Mouse (Mus musculus): ENCODE data around the gene Ptprs.
A peak's percentile ranks its signal among the peaks of the same experiment; 100 is the strongest.

Ptprs gene

DNA sequence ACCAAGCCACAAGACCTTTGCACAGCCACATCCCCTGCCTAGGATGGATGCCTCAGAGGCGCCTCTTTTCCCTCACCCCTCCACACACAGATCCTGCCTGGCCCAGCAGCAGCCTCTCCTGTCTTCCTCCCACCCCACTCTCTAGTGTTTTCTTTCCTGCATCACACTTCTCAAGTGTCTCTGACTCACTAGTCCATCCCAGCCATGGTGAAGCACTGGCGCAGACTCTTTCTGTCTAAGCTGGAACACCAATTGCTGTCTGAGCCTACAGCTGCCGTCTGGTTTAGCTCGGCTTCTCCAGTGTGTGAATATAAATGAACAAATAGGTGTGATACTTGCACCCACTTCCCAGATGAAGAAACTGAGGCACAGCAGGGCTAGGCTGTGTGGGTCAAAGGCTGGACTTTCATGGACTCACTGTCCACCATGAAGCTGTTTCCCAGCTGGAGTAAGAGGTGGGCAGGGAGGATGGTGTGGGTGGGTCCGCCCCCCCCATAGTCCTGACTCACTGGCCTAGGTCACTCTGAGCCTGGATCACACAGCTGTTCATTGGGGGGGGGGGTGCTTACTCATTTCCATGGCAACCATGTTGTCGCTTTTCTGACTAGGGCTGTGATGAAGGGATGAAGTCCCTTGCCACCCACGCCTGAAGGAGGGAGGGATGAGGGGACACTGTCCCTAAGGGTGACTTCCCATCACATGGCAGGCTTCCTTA is 14.3 kb upstream of the Ptprs start:
- peak; percentile 48 for DNase-seq (ENCODE audit: low read depth, low spot score)

DNA sequence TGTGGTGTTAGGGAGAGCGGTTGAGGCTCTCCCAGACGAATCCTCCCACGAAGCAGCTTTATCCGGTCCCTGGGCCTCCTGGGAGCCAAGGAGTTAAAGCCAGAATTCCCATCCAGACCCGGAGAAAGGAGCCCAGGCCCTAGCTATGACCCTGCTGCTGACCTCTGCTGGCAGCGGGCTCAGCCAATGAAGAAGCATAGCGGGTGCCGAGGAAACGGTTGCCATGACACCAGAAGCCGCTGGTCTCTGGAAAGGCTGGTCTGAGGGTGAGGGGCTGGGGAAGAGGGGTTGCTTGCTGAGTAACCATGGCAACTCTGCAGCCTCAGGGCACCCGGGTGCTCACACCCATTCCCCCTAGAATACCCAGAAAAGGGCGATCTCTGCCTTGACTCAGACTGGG is 11.7 kb upstream of the Ptprs start:
- DNase-seq (ENCODE audit: low read depth, low spot score): no peak

DNA sequence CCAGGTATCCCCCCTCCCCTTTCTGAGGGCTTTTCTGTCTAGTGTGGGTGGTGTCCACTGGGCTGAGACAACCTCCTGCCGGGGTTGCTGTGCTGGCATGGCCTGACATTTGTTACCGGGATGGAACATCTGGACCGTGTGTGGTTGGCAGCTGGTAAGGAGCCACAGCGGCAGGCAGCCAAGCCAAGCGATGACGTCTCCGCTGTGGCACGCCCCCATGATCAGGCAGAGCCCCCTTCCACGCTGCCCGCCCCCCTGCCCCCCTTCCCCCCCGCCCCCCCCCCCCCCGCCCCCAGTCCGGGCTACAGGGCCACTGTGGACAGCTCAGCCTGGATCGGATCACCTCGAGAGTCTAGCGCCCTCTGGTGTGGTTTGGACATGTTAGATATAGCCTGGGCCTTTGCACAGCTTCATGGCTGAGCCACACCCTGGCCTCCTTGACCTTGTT is 11.2 kb upstream of the Ptprs start:
- DNase-seq (ENCODE audit: low read depth, low spot score): peak; percentile 66

DNA sequence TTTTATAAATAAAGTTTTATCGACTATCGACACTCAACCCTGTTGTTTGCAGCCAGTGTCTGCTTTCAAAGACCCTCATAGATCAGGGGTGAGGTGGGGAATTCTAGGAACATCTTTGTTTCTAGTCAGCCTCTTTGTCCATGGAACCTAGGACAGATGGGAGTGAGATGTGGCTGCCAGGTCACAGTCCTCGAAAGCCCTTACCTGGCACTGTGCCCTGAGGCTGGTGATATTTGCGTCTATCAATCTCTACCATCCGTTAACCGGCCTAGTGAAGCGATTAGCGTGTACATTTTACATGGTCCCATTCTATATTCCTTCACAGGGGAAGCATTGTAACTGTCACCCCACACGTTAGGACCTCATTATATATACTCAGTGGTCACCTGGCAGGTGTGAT is 9.6 kb upstream of the Ptprs start:
- no peak for DNase-seq (ENCODE audit: low read depth, low spot score)

DNA sequence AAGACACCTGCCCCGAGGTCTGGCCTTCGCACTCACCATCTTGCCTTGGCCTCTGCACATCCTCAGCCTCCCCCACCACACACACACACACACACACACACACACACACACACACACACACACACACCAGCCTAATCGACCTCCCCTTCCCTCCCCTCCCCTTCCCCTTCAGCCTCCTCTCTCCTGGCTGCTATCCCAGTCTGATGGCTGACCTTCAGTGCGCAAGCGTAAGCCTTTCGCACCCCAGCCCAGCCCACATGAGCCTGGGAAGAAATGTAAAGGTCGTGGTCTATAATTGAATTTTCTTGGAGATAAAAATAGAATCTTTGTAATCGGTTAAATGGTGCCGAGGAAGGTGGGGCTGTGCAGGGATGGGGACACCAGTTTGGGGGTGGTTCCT is 8.8 kb upstream of the Ptprs start:
- DNase-seq (ENCODE audit: low read depth, low spot score): no peak

DNA sequence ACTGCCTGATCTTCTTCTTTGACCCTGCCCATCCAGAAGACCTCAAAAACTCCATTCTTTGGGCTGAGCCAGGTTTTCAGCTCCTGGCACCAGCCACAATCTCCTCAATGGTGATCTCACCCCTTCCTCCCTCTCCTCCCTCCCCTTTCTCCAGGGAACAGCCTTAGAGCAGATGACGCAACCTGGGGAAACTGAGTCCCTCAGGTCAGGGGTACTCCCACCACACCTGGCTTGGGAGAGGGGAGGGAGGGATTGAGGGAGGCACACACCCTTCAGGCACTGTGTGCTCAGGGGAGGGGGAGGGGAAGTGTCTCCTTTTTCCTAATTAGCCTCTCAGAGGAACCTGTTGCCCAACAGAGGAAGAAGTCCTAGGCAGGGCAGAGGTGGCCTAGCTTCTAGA is 6.4 kb upstream of the Ptprs start:
- no peak for DNase-seq (ENCODE audit: low read depth, low spot score)

DNA sequence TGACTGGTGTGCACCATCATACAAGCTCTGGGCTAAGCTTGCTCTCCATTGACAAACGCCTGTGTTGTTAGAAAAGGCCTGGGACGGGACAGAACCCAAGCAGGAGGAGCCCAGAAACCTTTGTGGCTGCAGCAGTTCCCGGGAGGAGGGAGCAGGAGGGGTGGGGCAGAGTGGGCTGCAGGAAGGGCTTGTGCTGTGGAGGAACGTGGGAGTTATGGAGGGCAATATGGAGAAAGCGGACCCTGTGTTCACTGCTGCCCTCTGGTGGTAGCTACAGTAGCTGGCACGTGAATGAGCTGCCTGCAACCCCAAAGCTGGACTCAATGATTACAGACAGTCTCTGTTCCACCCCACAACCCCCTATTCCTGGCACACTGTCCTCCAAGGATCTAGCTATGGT is 3.1 kb upstream of the Ptprs start:
- DNase-seq (ENCODE audit: low read depth, low spot score): peak; percentile 86

DNA sequence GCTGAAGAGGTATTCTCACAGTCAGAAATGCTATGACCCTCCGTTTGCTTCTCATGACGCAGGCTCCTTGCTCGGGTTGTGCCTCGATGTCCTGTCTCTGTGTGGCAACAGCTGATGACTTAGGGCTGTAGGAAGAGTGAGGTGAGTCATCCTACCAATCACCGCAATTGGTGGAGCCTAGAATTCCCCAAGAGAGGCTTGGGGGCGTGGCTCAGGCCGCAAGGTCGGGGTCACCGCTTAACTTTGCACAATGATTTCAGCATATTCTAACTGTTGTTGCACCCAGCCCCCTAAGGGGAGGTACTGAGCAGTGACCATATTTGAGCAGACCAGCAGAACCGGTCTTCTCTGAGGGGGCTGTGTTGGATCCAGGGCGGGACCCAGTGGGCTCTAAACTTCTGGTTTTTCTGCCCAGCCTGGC is 1.9 kb upstream of the Ptprs start:
- peak; percentile 73 for DNase-seq (ENCODE audit: low read depth, low spot score)

DNA sequence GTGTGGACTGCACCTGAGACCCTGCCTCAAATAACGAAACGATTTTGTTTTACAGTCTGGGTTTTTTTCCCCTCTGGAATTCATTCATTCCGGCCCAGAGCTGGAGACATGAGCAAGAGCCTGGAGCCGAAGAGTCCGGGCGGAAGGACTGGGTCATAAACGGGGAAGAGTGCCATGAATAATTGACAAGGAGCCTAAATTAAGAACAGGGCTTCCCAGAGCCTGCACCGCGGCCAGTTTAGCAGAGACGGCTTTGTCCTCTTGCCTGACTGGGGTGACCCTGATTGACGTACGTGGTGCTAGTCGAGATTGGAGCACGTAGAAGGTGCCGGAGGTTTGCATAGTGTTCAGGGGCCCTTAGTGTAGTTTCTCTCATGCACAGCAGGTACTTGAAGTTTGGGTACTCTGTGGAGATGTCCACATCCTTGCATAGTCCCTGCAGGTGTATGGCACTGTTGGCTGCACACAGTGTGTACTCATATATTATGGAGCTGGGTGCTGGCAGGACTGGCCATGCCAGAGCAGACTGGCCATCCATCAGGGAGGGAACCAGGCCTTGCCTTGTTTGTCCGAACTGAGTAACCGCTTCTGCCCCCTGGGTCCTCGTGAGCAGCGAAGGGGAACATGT is 1.0 kb upstream of the Ptprs start:
- no peak for DNase-seq (ENCODE audit: low read depth, low spot score)

DNA sequence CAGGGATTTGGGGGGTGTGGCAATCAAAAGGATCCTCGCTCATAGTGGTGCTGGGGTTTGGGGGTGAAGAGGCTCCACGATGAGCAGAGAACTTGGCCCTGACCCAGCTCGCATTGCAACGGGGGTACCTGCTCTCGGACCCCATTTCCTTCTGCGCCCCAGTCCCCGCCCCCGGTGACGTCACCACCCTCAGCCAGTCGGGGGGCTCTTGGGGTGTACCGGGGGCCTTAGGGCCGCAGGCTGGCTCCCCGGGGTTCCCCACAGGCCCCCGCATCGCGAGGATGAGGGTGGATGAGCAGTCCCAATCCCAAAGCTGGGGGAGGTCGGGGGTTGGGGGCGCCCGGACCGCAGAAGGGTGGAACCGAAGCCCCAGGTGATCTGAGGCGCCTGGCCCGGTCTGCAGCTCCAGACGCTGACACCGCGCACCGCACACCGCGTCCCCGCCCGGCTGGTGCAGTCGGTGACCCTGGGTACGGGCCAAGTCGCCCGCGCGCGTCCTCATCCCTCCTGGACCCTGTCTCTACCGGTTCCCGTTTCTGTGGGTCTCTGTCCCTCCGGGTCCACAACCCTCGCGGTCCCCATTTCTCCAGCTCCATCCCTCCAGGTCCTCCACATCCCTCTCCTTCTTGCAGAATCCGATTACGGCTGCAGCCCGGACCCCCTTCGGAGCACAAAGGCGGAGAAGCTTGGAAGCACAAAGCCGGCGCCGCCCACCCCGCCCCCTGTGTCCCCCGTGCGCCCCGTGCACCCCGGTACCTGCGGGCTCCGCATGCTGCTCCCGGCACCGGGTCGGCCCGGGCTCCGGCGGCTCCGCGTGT is 490 bp downstream of the Ptprs start:
- no peak for DNase-seq (ENCODE audit: low read depth, low spot score)

DNA sequence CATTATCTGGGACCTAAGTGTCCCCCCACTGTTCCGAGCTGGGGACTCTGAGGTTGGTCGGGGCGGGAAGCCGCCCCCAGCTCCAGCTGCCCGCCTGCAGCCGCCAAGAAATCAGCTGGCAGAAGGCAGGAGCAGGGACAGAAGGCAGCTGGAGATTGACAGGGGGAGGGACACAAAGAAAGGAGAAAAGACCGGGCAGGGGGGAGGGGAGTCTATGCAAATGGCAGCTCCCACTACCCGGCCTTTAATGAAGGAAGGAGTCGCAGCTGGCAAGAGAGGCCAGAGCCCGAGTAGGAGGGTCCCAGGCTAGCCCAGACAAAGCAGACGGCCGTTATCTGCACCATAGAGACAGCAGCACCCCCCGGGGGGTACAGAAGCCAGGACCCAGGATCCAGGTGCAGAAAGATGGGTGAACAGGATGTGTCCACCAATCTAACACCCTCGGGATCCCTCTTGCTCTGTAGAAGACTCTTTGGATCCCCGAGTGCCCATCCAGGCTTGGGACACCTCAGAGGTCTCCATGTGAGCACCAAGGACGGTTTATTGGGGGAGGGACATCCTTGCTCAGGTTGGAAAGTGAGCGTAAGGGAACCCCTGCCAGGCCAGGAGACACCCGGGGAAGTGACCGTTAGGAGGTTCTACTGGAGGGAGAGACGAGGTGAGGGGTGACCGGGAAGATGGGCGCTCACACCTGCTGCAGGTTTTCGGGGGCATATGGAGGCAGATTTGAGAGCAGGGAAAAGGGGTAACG is 1.3 kb downstream of the Ptprs start:
- DNase-seq (ENCODE audit: low read depth, low spot score): peak; percentile 12

DNA sequence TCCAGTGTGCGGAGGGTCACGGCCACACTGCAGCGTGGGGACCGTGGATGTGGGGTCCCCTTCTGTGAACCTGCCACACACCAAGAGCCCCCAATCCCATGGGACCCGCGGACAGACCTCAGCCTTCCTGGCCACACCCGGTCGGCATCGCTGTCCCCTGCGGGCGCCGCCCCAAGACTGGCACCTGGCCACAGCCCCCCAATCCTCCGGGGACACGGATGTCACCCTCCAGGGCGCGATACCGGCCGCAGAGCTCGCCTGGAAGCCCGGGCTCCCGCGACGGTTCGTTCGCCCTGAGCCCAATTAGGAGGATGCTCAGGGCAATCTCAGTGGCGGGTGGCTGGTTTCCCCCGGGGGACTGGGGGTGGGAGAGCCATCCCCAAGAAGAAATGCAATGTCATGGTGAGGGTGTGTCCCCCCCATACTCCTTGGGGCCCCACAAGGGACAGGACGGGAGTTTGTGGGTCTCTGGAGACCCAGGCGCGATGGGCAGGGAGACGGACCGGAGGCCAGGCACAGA is 1.9 kb downstream of the Ptprs start:
- DNase-seq (ENCODE audit: low read depth, low spot score): no peak

DNA sequence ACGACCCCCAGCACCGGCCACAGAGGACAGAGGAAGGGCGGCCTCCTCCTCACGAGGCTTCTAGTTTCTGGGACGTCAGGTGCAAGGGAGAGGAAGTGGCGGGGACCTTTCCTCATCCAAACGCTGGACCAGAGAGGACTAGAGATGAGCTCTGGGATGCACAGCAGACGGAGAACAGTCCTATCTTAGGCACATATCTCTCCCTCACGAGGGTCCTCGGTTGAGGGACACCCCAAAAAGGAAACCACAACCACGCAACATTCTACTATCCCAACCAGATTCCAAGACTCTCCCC is 2.7 kb downstream of the Ptprs start:
- no peak for DNase-seq (ENCODE audit: low read depth, low spot score)

DNA sequence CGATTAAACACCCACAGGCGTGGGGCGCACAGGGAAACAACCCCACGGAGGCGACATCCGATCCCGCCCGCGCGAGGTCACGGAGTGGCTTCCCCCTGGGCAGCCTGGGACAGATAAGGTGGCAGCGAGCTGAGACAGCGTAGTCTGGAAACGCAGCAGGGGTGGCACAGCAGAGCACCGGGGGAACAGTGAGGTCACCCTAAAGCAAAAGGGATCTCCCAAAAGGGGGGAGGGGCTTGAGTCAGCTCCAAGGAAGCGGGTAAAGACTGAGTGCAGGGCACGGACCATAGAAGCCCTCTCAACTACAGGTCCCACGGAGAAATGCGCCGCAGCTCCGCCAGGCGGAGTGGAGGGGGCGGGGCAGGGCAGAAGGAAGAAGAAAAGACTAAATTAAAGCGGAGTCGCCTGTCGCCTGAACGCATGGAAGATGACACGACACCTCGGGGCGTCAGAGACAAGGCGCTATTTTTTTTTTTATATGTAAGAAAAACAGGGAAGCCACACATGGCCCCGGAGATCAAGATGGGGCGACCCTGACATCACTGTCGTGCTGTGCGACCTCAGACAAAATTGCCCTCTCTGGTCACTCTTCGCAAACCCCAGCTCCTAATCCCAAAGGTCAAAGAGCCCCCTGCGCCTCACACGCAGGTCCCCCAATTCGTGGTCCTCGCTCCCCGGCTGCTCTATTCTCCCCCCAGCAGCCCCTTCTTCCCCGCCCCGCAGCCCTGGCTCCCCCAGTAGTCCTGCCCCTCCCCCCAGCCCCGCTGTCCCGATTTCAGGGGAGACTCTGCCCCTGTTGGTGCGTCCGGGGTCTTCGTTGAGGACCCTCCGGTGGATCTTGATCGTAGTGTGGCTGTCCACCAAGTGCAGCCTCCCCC is 3.3 kb downstream of the Ptprs start:
- DNase-seq (ENCODE audit: low read depth, low spot score): no peak

DNA sequence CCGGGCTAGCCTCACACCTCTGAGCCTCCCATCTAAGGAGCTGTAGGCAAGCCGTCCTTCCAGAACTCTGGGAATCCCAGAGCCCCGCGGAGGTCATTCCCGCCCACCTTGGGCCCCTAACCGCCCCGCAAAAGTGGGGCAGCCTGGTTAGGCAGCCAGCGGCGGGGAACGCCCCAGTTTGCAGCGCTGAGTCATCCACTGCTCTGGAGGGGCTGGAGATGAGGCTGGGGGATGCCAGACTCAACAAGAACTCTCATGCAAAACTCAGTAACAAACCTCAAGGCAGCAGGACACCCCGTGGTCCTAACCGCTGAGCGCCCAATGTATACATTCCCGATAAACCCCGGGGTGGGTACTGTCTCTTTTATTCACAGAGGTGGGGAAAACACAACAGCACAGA is 4.2 kb downstream of the Ptprs start:
- no peak for DNase-seq (ENCODE audit: low read depth, low spot score)

DNA sequence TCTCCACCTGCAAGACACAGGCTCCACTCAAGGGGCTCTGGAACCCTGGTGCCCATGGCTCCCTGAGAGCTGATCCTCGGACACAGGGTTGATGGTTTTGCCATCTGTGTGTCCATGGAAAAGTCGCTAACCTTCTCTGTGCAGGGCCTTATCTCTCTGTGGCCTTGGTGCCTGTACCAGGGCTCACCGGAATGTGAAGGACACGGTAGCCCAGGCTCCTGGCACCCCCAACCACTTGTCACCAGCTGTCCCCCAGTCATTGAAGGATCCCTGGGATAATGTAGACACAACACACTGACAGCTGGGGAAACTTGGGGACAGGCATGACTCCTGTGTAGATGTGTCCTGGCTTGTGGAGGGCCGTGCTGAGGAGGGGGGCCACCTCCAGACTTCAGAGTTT is 5.1 kb downstream of the Ptprs start:
- no peak for DNase-seq (ENCODE audit: low read depth, low spot score)

DNA sequence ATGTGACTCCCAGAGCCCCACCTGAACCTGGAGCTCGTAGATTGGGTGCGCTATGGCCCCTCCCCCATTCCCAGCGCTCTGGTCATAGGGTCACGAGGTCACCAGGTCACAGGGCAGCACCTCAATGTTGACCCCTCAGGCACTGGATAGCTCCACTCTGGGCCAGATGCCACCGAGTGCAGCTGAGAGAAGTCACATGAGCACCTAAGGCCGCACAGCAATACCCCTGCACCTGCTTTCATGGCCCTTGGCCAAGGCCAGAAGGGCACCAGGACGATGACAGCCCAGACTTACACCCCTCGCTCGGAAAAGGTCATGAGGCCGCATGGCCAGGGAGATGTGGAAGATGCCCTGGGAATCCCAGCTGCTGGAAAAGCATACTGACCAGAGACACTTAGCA is 5.7 kb downstream of the Ptprs start:
- DNase-seq (ENCODE audit: low read depth, low spot score): no peak

DNA sequence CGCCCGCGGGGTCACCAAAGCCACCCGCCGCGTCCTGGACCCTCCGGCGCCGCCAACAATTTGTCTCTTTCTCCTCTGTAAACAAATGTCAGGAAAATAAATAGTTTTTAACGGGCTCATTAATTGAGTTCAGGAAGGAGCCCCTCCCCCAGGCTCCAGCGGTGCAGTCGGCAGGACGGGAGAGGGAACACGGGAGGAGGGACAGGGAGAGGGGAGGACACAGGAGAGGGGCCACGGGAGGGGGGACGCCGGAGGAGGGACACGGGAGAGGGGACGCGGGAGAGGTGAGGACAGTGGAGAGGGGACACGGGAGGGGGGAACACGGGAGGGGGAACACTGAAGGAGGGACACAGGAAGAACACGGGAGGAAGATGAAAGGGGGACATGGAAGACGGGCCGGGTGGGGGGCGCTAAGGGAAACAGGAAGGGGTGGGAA is 6.3 kb downstream of the Ptprs start:
- DNase-seq (ENCODE audit: low read depth, low spot score): no peak

DNA sequence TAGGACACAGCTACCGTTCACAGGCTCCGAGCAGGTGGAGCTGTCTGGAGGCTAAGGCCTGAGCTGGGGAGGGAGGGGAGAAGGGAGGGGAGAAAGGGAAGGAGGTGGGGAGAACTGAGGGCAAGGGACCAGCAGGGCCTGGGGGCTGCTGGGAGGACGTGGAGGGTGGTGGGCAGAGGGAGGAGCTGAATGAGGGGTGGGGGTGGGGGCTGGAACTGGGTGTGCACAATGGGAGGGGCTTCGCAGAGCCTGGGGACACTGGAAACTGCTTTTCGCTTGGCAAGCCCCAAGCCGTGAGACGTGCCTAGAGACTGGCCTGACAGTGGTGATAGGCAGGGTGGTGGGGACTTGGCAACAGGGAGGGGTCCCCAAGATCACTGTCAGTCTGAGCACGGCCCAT is 7.0 kb downstream of the Ptprs start:
- DNase-seq (ENCODE audit: low read depth, low spot score): no peak

DNA sequence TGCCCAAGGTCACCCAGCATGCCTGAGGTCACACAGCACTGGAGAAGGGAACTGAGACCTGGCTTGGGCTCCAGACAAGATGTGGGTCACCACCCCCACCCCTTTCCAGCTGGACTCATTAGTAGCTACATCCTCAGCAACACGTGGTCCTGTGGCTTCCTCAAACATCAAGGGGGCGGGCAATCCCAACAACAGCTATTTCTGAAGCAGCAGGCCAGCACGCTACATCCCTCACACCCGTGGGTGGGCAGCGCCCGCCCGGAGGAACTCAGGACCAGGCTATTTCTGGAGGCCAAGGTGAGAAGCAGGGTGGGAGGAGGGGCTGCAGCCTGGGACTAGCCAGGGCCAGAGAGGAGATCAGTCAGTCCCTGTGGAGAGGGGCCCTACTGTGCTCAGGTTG is 7.4 kb downstream of the Ptprs start:
- no peak for DNase-seq (ENCODE audit: low read depth, low spot score)

DNA sequence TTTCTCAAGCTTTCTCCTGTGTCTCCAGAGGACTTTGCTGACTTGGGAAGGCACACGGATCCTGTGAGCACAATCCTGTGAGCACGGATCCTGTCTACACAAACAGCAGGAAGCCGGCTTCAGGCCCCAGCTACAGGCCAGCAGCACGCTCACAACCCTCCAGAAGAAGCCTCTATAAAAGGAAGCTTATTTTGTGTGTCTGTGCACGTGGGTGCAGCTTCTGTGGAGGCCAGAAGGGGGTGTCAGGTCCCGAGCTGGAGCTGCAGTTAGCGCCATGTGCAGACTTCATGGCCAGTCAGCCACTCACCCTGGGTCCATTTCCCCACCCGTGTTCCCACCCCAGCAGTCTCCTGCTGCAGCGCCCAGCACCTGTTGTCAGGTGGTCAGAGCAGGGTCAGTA is 7.9 kb downstream of the Ptprs start:
- DNase-seq (ENCODE audit: low read depth, low spot score): no peak
